Mouse (Mus musculus): Measurements from ENCODE around the gene AI467606. TPM values are rescaled to one million over a fixed set of nuclear protein-coding genes. Genes with fewer than 3 reads are reported as not detected.

AI467606 gene
- polyA plus RNA-seq, 1 experiment from 2014 or later = 7.6 TPM

DNA sequence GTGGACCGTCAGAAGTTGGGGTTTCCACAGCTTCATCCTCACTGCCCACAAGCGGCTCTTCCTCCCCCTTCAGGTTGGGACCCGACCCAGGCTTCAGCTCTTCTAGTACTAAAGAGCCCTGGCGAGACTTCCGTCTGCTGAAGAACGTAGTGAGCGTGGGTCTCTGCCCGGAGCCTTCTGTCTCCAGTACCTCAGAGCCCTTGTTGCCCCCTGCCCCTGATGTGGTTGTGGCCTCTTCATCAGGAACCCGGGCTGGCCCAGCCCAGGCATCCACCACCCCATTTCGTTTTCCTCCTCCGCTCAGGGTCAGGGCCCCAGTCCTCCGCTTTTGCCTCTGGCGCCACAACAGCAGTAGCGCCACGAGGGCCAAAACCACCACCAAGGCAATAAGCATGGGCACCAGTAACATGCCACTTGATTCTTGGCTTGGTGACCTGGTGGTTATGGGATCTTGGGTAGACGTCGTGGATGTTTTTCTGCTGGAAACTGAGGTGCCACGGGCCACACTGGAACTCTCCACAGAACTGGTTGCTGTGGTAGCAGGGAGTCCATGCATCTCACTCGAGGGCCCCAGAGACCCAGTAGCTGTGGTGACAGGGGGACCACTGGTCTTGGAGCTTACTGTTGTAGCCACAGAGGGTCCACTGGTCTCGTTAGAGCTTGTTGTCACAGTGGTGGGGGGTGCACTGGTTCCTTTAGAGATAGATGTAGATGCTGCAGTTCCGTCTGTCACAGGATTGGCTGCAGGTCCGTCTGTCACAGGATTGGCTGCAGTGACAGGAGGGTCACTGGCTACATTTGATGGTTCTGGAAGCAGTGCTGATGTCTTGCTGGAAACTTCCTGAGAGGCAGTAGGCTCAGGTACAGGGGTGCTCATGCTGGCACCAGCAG is 45.3 kb downstream of the AI467606 start:
- Histone ChIP-seq H3K4me1 (ENCODE audit: insufficient read depth) (peaks cover 41% of the 10 kb centered on the region), H3K27ac (ENCODE audit: low read depth) (peak overlapping the region; percentile 78), H3K36me3 (replicated peaks; ENCODE audit: insufficient read depth, low read length) (no peaks in the 10 kb centered on the region), H3K9me3 (ENCODE audit: low read length) (no peaks in the 10 kb centered on the region), H3K4me2 (ENCODE audit: low read depth, low read length) (peak overlapping the region; percentile 79), H3K4me3 (ENCODE audit: low read depth, low read length) (peak overlapping the region; percentile 40), H3K27me3 (ENCODE audit: insufficient read depth, low read length) (no peaks in the 10 kb centered on the region), H3K9ac (replicated peaks) (peak overlapping the region; percentile 52)
- TF ChIP-seq CTCF (IDR thresholded peaks at IDR 0.05; ENCODE audit: low read depth) (no peak), EP300 (IDR thresholded peaks at IDR 0.05; ENCODE audit: low read depth) (no peak)
- ATAC-seq (no peak), DNase-seq (no peak)
- WGBS (ENCODE audit: insufficient replicate concordance) = 47% methylated on average over 22 of the region's 22 CpGs

DNA sequence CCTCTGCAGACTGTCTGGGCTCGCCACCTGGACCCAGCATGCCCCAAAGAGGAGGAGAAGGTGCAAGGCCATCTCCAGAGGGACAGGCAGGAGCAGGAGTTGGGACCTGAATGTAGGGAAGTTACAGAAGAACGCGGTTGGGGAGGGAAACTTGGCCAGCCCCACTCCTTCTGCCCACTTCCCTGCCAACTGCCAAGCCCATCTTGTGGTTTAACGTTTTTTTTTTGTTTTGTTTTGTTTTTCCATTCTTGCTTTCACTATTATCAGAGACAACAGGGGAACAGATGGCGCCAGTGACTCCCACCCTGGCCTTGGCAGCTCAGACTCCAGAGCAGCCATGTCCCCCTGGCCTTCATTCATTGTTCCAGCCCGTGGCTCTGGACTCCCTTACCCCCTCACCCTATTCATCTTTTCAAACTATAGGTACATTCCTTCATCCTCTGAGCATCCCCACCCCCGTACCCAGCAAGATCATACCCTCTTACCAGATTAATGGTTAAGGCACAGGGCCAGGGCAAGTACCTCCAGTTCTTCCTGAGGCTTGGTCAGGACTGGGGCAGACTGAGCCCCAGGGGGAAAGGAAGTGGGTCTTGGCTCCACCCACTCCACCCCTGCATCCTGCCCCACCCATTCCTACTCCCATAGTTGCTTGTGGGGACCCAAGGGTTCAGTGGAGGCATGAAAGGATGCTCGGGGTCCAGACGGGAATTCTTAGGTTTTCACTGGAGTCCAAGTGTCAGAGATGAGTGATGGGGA is 46.3 kb downstream of the AI467606 start, which contains the start of gene Spn:
Gene Spn, minus strand, starts transcription at position 562 of the 756 bp plus-strand sequence.
- Histone ChIP-seq H3K4me1 (ENCODE audit: insufficient read depth) (peaks cover 41% of the 10 kb centered on the region), H3K27me3 (ENCODE audit: insufficient read depth, low read length) (no peaks in the 10 kb centered on the region), H3K9ac (replicated peaks) (peak within 1 kb of the TSS; percentile 52), H3K4me2 (ENCODE audit: low read depth, low read length) (peak within 1 kb of the TSS; percentile 79), H3K27ac (ENCODE audit: low read depth) (peak within 1 kb of the TSS; percentile 78), H3K9me3 (ENCODE audit: low read length) (no peaks in the 10 kb centered on the region), H3K4me3 (ENCODE audit: low read depth, low read length) (peak within 1 kb of the TSS; percentile 40), H3K36me3 (replicated peaks; ENCODE audit: insufficient read depth, low read length) (no peaks in the 10 kb centered on the region)
- ATAC-seq (peak; percentile 42), DNase-seq (peak; percentile 46)
- TF ChIP-seq EP300 (IDR thresholded peaks at IDR 0.05; ENCODE audit: low read depth) (peak; percentile 88), CTCF (IDR thresholded peaks at IDR 0.05; ENCODE audit: low read depth) (no peak)
- 26% methylated on average over 9 of the region's 9 CpGs for WGBS (ENCODE audit: insufficient replicate concordance)

DNA sequence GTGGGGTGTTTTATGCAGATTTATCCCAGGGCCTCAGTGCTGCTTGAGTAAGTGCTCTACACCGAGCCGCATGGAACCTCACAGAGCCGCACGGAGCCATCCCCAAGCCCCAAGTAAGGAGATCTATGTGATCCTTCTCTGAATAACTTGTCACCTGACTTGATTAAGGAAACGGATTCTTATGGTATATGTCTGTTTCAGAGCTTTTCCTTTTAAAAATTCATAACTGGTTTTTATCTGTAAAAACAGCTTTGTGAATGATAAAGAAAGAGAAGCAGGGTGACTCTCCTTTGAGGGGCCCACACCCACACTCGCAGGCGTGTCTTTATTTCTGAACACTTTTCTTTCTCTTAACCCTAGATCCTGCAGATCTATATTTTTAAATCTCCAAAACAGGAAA is 47.9 kb downstream of the AI467606 start:
- peak overlapping the region; percentile 53; the same call in 1 of the 2 replicates for H3K27ac ChIP-seq (ENCODE audit: low read depth)
- no peaks in the 10 kb centered on the region for H3K9me3 ChIP-seq (ENCODE audit: low read length)
- ATAC-seq (peak; percentile 51), DNase-seq (no peak)
- TF ChIP-seq CTCF (IDR thresholded peaks at IDR 0.05; ENCODE audit: low read depth) (no peak), EP300 (IDR thresholded peaks at IDR 0.05; ENCODE audit: low read depth) (peak; percentile 84)
- peak overlapping the region; percentile 40 for H3K4me2 ChIP-seq (ENCODE audit: low read depth, low read length)
- H3K4me1 ChIP-seq (ENCODE audit: insufficient read depth) = peaks cover 35% of the 10 kb centered on the region
- no peaks in the 10 kb centered on the region for H3K27me3 ChIP-seq (ENCODE audit: insufficient read depth, low read length)
- H3K9ac ChIP-seq (replicated peaks) = no peak overlapping the region
- no peaks in the 10 kb centered on the region for H3K36me3 ChIP-seq (replicated peaks; ENCODE audit: insufficient read depth, low read length)
- whole genome bisulfite sequencing (ENCODE audit: insufficient replicate concordance) = 66% methylated on average over 7 of the region's 7 CpGs
- no peak overlapping the region for H3K4me3 ChIP-seq (ENCODE audit: low read depth, low read length)

DNA sequence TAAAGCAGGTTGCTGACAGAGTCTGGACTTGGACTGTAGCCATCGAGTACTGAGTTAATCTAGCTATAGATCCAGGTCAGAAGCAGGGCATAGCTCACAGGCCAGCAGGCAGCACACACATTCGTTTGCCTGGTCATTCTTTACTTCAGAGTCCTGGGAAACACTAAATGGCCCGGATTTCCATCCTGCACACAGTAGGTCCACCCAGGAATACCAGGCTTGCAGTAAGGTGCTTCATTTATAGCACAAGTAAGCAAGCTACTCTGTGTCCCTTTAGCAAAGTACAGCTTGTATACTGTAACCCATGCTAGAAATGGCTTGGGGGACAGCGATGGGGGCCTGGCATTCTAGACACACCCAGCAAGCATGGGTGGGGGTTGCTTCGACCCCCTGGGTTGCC is 48.4 kb downstream of the AI467606 start:
- Histone ChIP-seq H3K4me3 (ENCODE audit: low read depth, low read length) (no peak overlapping the region), H3K9me3 (ENCODE audit: low read length) (no peaks in the 10 kb centered on the region), H3K4me1 (ENCODE audit: insufficient read depth) (peaks cover 34% of the 10 kb centered on the region), H3K4me2 (ENCODE audit: low read depth, low read length) (peak overlapping the region; percentile 40), H3K27ac (ENCODE audit: low read depth) (peak overlapping the region; percentile 53), H3K36me3 (replicated peaks; ENCODE audit: insufficient read depth, low read length) (no peaks in the 10 kb centered on the region), H3K9ac (replicated peaks) (no peak overlapping the region), H3K27me3 (ENCODE audit: insufficient read depth, low read length) (no peaks in the 10 kb centered on the region)
- ATAC-seq (0 out of 2 replicates have a peak, but pooled peaks have one; percentile 30), DNase-seq (no peak)
- WGBS (ENCODE audit: insufficient replicate concordance) = 34% methylated on average over 5 of the region's 5 CpGs
- TF ChIP-seq EP300 (IDR thresholded peaks at IDR 0.05; ENCODE audit: low read depth) (no peak), CTCF (IDR thresholded peaks at IDR 0.05; ENCODE audit: low read depth) (no peak)

DNA sequence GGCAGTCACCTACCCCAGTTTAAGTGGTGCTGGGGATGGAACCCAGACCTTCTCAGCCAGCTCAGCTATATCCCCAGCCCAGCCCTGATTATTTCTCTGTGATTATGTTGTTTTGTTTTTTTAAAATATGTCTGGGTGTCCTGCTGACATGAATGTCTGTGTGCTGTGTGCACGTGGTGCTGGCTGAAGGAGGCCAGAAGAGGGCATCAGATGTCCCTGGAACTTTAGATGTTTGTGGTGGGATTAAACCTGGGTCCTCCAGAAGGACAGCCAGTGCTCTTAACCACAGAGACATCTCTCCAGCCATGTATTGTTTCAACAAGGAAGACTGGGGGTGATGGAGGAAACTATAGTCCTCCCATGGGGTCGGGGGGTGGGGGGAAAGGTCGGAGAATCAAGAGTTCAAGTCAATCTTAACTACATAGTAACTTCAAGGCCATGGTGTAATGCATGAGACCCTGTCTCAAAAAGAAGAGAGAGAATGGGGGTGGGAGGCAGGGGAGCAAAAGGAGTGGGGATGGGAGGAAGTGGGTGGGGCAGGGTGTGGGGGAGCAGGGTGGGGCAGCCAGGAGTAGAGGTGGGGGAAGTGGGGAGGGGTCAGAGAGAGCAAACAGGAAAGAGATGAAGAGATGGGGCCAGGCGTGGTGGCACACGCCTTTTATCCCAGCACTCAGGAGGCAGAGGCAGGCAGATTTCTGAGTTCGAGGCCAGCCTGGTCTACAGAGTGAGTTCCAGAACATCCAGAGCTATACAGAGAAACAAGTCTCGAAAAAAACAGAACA is 49.7 kb downstream of the AI467606 start:
- no peaks in the 10 kb centered on the region for H3K9me3 ChIP-seq (ENCODE audit: low read length)
- TF ChIP-seq EP300 (IDR thresholded peaks at IDR 0.05; ENCODE audit: low read depth) (no peak), CTCF (IDR thresholded peaks at IDR 0.05; ENCODE audit: low read depth) (peak; percentile 56)
- H3K27me3 ChIP-seq (ENCODE audit: insufficient read depth, low read length) = no peaks in the 10 kb centered on the region
- no peak overlapping the region for H3K4me2 ChIP-seq (ENCODE audit: low read depth, low read length)
- peak overlapping the region; percentile 3; the same call in 1 of the 2 replicates for H3K27ac ChIP-seq (ENCODE audit: low read depth)
- ATAC-seq (no peak), DNase-seq (no peak)
- no peak overlapping the region for H3K9ac ChIP-seq (replicated peaks)
- peaks cover 24% of the 10 kb centered on the region for H3K4me1 ChIP-seq (ENCODE audit: insufficient read depth)
- 48% methylated on average over 7 of the region's 7 CpGs for WGBS (ENCODE audit: insufficient replicate concordance)
- no peaks in the 10 kb centered on the region for H3K36me3 ChIP-seq (replicated peaks; ENCODE audit: insufficient read depth, low read length)
- H3K4me3 ChIP-seq (ENCODE audit: low read depth, low read length) = no peak overlapping the region

All from liver, postnatal 0 days (tissue).